Mouse (Mus musculus): ENCODE data around the gene Ndufa12.

DNA sequence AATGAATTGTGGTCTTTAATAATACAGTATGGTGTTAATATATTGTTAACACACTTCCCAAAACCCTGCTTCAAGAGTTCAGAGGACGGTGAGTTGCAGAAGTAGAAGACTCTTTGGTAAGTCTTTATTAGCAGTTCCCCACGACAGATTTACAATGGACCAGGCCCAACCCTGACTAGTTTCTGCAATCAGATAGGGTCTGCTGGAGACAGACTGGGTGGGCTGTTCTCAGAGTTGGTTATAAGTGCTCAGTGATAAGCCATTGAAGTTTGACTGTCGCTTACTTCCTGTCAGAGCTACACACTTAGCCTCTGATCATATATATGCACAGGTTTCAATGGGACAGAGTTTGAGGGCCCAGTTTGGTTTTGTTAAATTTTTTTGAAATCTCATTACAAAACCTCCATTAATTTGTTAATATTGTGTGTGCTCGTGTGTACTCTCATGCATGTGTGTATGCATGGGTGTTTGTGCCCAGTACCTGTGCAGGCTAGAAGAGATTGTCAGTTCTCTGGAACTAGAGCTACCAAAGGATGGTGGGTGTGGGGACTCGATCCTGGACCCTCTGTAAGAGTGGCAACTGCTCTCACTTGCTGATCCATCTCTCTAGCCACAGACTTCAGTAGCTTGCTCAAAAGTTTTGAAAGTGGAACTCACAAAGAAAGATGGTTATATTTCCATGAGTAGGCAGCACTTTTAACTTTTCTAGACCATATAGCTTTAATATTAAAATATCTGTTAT lies 34.2 kb upstream of the Ndufa12 start:
- no peak for TF ChIP-seq CTCF (IDR thresholded peaks at IDR 0.05; ENCODE audit: borderline replicate concordance, control insufficient read depth, extremely low read depth, insufficient read depth, low read length, poor library complexity)
- TF ChIP-seq POLR2A (IDR thresholded peaks at IDR 0.05; ENCODE audit: control insufficient read depth, extremely low read depth, insufficient read depth, low read length, poor library complexity): no peak

Measured in thymus, adult 2 months (tissue).